Mouse (Mus musculus): ENCODE data around the gene Sp7. TPM values are rescaled to one million over a fixed set of nuclear protein-coding genes. Genes with fewer than 3 reads are reported as not detected.
A peak's percentile ranks its signal among the peaks of the same experiment; 100 is the strongest.

Gene Sp7
- 0.46 and 1.0 TPM in 2 replicates for polyA plus RNA-seq (2015; fragmentation: Nextera tagmentation; extraction: Ambion mirVana)

DNA sequence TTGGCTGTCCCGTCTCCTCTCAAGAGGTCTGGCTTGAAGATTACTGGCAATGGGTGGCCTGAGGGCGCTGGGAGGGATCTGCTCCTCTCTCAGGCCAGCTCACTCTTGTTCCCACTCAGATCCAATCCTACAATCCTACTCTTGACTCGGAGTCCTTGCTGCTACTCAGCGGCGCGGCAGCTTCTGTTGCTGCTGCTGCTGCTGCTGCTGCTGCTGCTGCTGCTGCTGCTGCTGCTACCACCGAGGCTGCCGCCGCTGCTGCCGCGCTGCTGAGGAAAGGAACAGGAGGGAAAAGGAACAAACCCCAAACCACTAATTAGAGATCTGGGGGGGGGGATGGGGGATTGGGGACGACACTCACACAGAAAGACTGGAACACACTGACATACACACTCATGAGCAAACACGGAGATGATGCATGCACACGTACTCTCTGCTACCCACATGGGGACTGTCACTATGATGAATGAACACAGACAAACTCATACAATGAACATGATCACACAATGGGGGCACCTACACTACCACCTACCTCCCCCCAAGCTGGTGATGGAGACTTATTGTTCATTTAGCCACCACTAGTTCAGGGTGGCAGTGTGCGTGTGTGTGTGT lies at the start of gene Sp7:
Gene Sp7, minus strand, starts transcription at position 450 of the 612 bp plus-strand sequence.
- Histone ChIP-seq H3K9ac (ENCODE audit: low read depth, low read length) (peak within 1 kb of the TSS; percentile 15; the same call in 1 of the 2 replicates), H3K4me2 (ENCODE audit: low read length) (peak within 1 kb of the TSS; percentile 55), H3K27ac (ENCODE audit: low read depth, low read length) (no peak within 1 kb of the TSS), H3K4me3 (ENCODE audit: low read length) (peak within 1 kb of the TSS; percentile 29), H3K9me3 (ENCODE audit: control insufficient read depth, low read length) (no peaks in the 10 kb centered on the region), H3K27me3 (replicated peaks; ENCODE audit: control insufficient read depth, insufficient read depth, low read length) (peaks cover 10% of the 10 kb centered on the region), H3K36me3 (ENCODE audit: control insufficient read depth, insufficient read depth, low read length) (no peaks in the 10 kb centered on the region), H3K4me1 (ENCODE audit: control insufficient read depth, insufficient read depth, low read depth, low read length) (peaks cover 8% of the 10 kb centered on the region)
- peak; percentile 53; the same call in 1 of the 2 replicates for ATAC-seq
- 4% methylated on average over 15 of the region's 15 CpGs for WGBS

DNA sequence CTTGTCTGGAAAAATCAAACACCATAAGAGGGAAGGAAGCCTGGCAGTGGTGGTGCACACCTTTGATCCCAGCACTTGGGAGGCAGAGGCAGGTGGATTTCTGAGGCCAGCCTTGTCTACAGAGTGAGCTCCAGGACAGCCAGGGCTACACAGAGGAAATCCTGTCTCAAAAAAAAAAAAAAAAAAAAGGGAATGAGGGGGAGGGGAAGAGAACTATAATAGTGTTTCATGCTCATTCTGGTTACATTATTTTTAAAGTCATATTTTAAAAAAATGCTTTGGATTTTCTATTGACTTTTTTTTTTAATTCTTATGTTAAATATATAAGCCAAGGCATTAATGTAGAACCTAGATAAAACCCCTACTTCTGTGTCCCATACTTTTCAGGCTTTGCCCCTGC lies 46.7 kb upstream of the Sp7 start:
- Histone ChIP-seq H3K4me2 (ENCODE audit: low read length) (no peak overlapping the region), H3K9ac (ENCODE audit: low read depth, low read length) (no peak overlapping the region), H3K4me1 (ENCODE audit: control insufficient read depth, insufficient read depth, low read depth, low read length) (peaks cover 27% of the 10 kb centered on the region), H3K4me3 (ENCODE audit: low read length) (no peak overlapping the region), H3K27ac (ENCODE audit: low read depth, low read length) (no peak overlapping the region), H3K36me3 (ENCODE audit: control insufficient read depth, insufficient read depth, low read length) (peaks cover 26% of the 10 kb centered on the region), H3K27me3 (replicated peaks; ENCODE audit: control insufficient read depth, insufficient read depth, low read length) (no peaks in the 10 kb centered on the region), H3K9me3 (ENCODE audit: control insufficient read depth, low read length) (no peaks in the 10 kb centered on the region)
- no peak for ATAC-seq

DNA sequence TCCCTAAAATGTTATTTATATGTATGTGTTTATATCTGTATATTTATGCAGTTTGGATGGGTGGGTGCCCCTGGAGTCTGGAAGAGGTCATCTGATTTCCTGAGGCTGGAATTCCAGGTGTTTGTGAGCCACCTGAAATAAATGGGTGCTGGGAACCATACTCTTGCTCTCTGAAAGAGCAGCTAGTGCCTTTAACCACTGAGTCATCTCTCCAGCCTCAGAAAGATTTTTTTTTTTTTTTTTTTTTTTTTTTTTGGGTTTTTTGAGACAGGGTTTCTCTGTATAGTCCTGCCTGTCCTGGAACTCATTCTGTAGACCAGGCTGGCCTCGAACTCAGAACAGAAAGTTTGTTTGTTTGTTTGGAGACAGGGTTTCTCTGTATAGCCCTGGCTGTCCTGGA lies 44.1 kb upstream of the Sp7 start:
- Histone ChIP-seq H3K4me3 (ENCODE audit: low read length) (no peak overlapping the region), H3K4me2 (ENCODE audit: low read length) (peak overlapping the region; percentile 13; the same call in 1 of the 2 replicates), H3K27ac (ENCODE audit: low read depth, low read length) (no peak overlapping the region), H3K27me3 (replicated peaks; ENCODE audit: control insufficient read depth, insufficient read depth, low read length) (no peaks in the 10 kb centered on the region), H3K9ac (ENCODE audit: low read depth, low read length) (no peak overlapping the region), H3K9me3 (ENCODE audit: control insufficient read depth, low read length) (no peaks in the 10 kb centered on the region), H3K4me1 (ENCODE audit: control insufficient read depth, insufficient read depth, low read depth, low read length) (peaks cover 35% of the 10 kb centered on the region), H3K36me3 (ENCODE audit: control insufficient read depth, insufficient read depth, low read length) (peaks cover 26% of the 10 kb centered on the region)
- WGBS, result 100% methylated on average over 1 of the region's 1 CpGs
- ATAC-seq, result no peak

DNA sequence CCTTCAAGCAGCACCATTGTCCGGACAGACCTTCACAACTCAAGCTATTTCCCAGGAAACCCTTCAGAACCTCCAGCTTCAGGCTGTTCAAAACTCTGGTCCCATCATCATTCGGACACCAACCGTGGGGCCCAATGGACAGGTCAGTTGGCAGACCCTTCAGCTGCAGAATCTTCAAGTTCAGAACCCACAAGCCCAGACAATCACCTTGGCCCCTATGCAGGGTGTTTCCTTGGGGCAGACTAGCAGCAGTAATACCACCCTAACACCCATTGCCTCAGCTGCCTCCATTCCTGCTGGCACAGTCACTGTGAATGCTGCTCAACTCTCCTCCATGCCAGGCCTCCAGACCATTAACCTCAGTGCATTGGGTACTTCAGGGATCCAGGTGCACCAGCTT lies 42.3 kb upstream of the Sp7 start:
- no peaks in the 10 kb centered on the region for H3K9me3 ChIP-seq (ENCODE audit: control insufficient read depth, low read length)
- no peaks in the 10 kb centered on the region for H3K27me3 ChIP-seq (replicated peaks; ENCODE audit: control insufficient read depth, insufficient read depth, low read length)
- H3K9ac ChIP-seq (ENCODE audit: low read depth, low read length), result no peak overlapping the region
- no peak overlapping the region for H3K4me3 ChIP-seq (ENCODE audit: low read length)
- peaks cover 35% of the 10 kb centered on the region for H3K4me1 ChIP-seq (ENCODE audit: control insufficient read depth, insufficient read depth, low read depth, low read length)
- peaks cover 25% of the 10 kb centered on the region for H3K36me3 ChIP-seq (ENCODE audit: control insufficient read depth, insufficient read depth, low read length)
- WGBS, result 96% methylated on average over 3 of the region's 3 CpGs
- no peak for ATAC-seq
- no peak overlapping the region for H3K27ac ChIP-seq (ENCODE audit: low read depth, low read length)
- 0 out of 2 replicates have a peak overlapping the region, but pooled peaks have one; percentile 19 for H3K4me2 ChIP-seq (ENCODE audit: low read length)

DNA sequence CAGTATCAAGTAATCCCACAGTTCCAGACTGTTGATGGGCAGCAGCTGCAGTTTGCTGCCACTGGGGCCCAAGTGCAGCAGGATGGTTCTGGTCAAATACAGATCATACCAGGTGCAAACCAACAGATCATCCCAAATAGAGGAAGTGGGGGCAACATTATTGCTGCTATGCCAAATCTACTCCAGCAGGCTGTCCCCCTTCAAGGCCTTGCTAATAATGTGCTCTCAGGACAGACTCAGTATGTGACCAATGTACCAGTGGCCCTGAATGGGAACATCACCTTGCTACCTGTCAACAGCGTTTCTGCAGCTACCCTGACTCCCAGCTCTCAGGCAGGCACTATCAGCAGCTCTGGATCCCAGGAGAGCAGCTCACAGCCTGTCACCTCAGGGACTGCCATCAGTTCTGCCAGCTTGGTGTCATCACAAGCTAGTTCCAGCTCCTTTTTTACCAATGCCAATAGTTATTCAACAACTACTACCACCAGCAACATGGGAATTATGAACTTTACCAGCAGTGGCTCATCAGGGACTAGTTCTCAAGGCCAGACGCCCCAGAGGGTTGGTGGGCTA lies 41.7 kb upstream of the Sp7 start:
- H3K27ac ChIP-seq (ENCODE audit: low read depth, low read length), result no peak overlapping the region
- ATAC-seq, result no peak
- H3K4me1 ChIP-seq (ENCODE audit: control insufficient read depth, insufficient read depth, low read depth, low read length), result peaks cover 35% of the 10 kb centered on the region
- H3K9ac ChIP-seq (ENCODE audit: low read depth, low read length), result no peak overlapping the region
- H3K4me3 ChIP-seq (ENCODE audit: low read length), result no peak overlapping the region
- H3K27me3 ChIP-seq (replicated peaks; ENCODE audit: control insufficient read depth, insufficient read depth, low read length), result no peaks in the 10 kb centered on the region
- H3K4me2 ChIP-seq (ENCODE audit: low read length), result no peak overlapping the region
- peaks cover 23% of the 10 kb centered on the region for H3K36me3 ChIP-seq (ENCODE audit: control insufficient read depth, insufficient read depth, low read length)
- 69% methylated on average over 2 of the region's 2 CpGs for WGBS
- no peaks in the 10 kb centered on the region for H3K9me3 ChIP-seq (ENCODE audit: control insufficient read depth, low read length)

DNA sequence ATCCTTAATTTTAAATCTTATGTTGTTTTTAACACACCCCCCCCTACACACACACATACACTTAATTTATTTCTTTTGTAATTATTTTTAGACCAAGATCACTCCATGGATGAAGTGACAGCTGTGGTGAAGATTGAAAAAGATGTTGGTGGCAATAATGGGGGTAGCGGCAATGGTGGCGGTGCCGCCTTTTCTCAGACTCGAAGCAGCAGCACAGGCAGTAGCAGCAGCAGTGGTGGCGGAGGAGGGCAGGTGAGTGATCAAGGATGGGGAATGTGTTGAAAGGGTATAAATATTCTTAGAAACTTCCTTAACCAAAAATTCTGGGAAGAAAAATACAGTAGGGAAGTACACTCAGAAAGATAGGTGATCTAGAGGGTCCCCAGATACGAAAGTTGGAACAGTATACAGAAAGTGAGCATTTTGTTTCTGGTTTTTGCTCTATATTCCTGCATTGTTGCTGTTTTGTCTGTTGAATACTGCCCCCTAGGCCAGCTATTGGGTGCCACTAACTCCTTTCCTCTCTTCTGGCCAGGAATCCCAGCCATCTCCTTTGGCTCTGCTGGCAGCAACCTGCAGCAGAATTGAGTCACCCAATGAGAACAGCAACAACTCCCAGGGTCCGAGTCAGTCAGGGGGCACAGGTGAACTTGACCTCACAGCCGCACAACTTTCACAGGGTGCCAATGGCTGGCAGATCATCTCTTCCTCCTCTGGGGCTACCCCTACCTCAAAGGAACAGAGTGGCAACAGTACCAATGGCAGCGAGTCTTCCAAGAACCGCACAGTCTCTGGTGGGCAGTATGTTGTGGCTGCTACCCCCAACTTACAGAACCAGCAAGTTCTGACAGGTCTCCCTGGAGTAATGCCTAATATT lies 40.9 kb upstream of the Sp7 start:
- Histone ChIP-seq H3K4me3 (ENCODE audit: low read length) (no peak overlapping the region), H3K4me2 (ENCODE audit: low read length) (peak overlapping the region; percentile 59; the same call in 1 of the 2 replicates), H3K27ac (ENCODE audit: low read depth, low read length) (no peak overlapping the region), H3K4me1 (ENCODE audit: control insufficient read depth, insufficient read depth, low read depth, low read length) (peaks cover 35% of the 10 kb centered on the region), H3K9me3 (ENCODE audit: control insufficient read depth, low read length) (no peaks in the 10 kb centered on the region), H3K9ac (ENCODE audit: low read depth, low read length) (no peak overlapping the region), H3K27me3 (replicated peaks; ENCODE audit: control insufficient read depth, insufficient read depth, low read length) (no peaks in the 10 kb centered on the region), H3K36me3 (ENCODE audit: control insufficient read depth, insufficient read depth, low read length) (peaks cover 23% of the 10 kb centered on the region)
- ATAC-seq, result no peak
- WGBS, result 91% methylated on average over 10 of the region's 10 CpGs

DNA sequence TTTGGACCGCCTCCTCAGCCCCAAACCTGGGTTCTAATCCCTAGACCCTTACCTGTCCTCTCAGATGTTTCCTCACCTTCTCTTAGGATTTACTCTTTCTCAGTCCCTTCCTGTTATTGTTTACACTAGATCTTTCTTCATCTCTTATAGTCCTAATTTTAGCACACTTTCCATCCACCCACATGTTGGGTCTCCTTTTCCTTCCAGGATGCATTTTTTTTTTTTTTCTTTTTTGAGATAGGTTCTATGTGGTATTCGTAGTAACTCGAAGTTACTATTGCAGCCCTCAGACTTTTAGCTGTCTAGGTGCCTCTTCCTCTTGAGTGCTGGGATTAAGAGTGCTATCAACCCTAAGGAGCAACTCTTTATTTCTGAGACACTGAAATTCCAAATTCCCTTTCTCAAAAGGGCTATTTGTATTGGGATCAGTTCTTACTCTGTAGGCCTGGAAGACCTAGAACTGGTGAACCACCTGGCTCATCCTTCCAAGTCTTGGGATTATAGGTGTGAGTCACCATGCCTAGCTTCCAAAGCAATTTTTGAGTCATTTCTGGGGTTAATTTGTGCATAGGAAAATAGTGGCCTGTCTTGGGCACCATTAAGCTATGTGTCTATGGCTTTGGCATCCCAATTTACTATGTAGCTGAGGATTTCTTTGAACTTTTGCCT lies 40.1 kb upstream of the Sp7 start:
- H3K4me2 ChIP-seq (ENCODE audit: low read length), result peak overlapping the region; percentile 59

DNA sequence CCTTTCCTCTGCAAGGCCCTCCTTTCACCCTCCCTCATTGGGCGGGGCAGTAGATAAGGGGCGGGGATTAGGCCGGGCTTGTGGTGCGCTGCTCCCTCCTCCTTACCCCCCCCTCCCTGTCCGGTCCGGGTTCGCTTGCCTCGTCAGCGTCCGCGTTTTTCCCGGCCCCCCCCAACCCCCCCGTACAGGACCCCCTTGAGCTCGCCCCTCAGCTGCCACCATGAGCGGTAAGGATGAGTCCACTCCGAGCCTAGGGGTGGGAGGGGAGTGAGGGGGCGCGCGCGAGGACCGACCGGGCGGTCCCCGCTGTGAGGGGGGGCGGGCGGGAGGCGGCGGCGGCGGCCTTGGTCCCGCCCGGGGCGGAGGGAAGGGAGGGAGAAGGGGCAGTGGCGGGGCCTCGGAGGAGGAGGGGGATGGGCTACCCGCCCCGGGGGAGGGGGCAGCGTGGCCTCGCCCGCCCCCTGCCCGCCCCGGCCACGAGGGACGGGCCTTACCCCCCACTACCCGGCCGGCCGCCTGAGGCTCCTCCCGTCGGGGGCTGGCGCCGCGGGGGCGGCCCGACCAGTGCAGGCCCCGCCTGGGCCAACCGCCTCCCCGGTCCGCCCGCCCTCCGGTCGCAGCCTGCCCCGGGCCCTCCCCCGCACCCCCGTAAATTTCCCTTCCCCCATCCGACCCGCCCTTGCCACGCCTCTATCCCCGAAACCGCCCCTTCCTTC lies 39.4 kb upstream of the Sp7 start:
- H3K27me3 ChIP-seq (replicated peaks; ENCODE audit: control insufficient read depth, insufficient read depth, low read length), result no peaks in the 10 kb centered on the region
- peak overlapping the region; percentile 59 for H3K4me2 ChIP-seq (ENCODE audit: low read length)
- H3K27ac ChIP-seq (ENCODE audit: low read depth, low read length), result peak overlapping the region; percentile 93
- WGBS, result 1% methylated on average over 23 of the region's 69 CpGs
- peaks cover 30% of the 10 kb centered on the region for H3K4me1 ChIP-seq (ENCODE audit: control insufficient read depth, insufficient read depth, low read depth, low read length)
- H3K36me3 ChIP-seq (ENCODE audit: control insufficient read depth, insufficient read depth, low read length), result peaks cover 16% of the 10 kb centered on the region
- peak overlapping the region; percentile 82 for H3K9ac ChIP-seq (ENCODE audit: low read depth, low read length)
- peak overlapping the region; percentile 70 for H3K4me3 ChIP-seq (ENCODE audit: low read length)
- no peak for ATAC-seq
- no peaks in the 10 kb centered on the region for H3K9me3 ChIP-seq (ENCODE audit: control insufficient read depth, low read length)

More for the DNA sequence above, 40.1 kb upstream of the Sp7 start:
- no peaks in the 10 kb centered on the region for H3K9me3 ChIP-seq (ENCODE audit: control insufficient read depth, low read length)
- H3K36me3 ChIP-seq (ENCODE audit: control insufficient read depth, insufficient read depth, low read length), result peaks cover 18% of the 10 kb centered on the region
- no peaks in the 10 kb centered on the region for H3K27me3 ChIP-seq (replicated peaks; ENCODE audit: control insufficient read depth, insufficient read depth, low read length)
- H3K4me1 ChIP-seq (ENCODE audit: control insufficient read depth, insufficient read depth, low read depth, low read length), result peaks cover 35% of the 10 kb centered on the region
- H3K27ac ChIP-seq (ENCODE audit: low read depth, low read length), result peak overlapping the region; percentile 93
- H3K4me3 ChIP-seq (ENCODE audit: low read length), result peak overlapping the region; percentile 70
- peak overlapping the region; percentile 82 for H3K9ac ChIP-seq (ENCODE audit: low read depth, low read length)
- WGBS, result 27% methylated on average over 3 of the region's 3 CpGs
- ATAC-seq, result no peak

Data from hindbrain, embryonic 16.5 days (tissue).